Mouse (Mus musculus) midbrain, embryonic 14.5 days (tissue): ENCODE measurements around the gene Pop7. TPM values are rescaled to one million over a fixed set of nuclear protein-coding genes. Genes with fewer than 3 reads are reported as not detected.

Experiments
- ATAC-seq: fragments of 200-750 bp; cut with Nextera tagmentation; 2 replicates; pipeline ENCODE4 v1.8.0; 2017; ENCODE audit warnings: moderate number of reproducible peaks, moderate library complexity; ENCODE audit not compliant: low FRiP score, low TSS enrichment
- DNase-seq: peaks from one replicate; pipeline ENCODE4 v3.0.0-alpha.2; 2015
- H3K27ac ChIP-seq: fragments of 300-500 bp; sonication (generic); replicated peaks from 2 replicates; pipeline ENCODE4 v1.5.1; 2014; ENCODE audit warnings: mild to moderate bottlenecking, low read depth, low read length, moderate library complexity
- H3K27me3 ChIP-seq: fragments of 300-500 bp; sonication (generic); 2 replicates; pipeline ENCODE4 v1.6.1; 2014; ENCODE audit warnings: low read length, control low read depth, mixed read lengths; ENCODE audit not compliant: control insufficient read depth, insufficient read depth
- H3K36me3 ChIP-seq: fragments of 300-500 bp; sonication (generic); 2 replicates; pipeline ENCODE4 v1.6.1; 2014; ENCODE audit warnings: low read length, control low read depth; ENCODE audit not compliant: control insufficient read depth, insufficient read depth
- H3K4me1 ChIP-seq: fragments of 300-500 bp; sonication (generic); 2 replicates; pipeline ENCODE4 v1.6.1; 2014; ENCODE audit warnings: mild to moderate bottlenecking, antibody characterized with exemption, low read length, control low read depth; ENCODE audit not compliant: control insufficient read depth, insufficient read depth
- H3K4me2 ChIP-seq: fragments of 300-500 bp; sonication (generic); 2 replicates; pipeline ENCODE4 v1.6.1; 2014; ENCODE audit warnings: mild to moderate bottlenecking, low read length, moderate library complexity
- H3K4me3 ChIP-seq: fragments of 300-500 bp; sonication (generic); replicated peaks from 2 replicates; pipeline ENCODE4 v1.5.1; 2014; ENCODE audit warnings: low read depth, low read length
- H3K9ac ChIP-seq: fragments of 300-500 bp; sonication (generic); replicated peaks from 2 replicates; pipeline ENCODE4 v1.6.1; 2014; ENCODE audit warnings: mild to moderate bottlenecking, low read length, moderate library complexity
- H3K9me3 ChIP-seq: fragments of 300-500 bp; sonication (generic); 2 replicates; pipeline ENCODE4 v1.6.1; 2016; ENCODE audit warnings: low read length, control low read depth, mixed read lengths; ENCODE audit not compliant: control insufficient read depth
- WGBS: fragments of 180-500 bp; shearing (Covaris S2); extraction: QIAGEN DNeasy Blood & Tissue Kit; methylation state at CpG from one replicate; pipeline ENCODE4 v1.1.7; 2014; 5-methylcytosine and 5-hydroxymethylcytosine counted together
- polyA plus RNA-seq: library from polyadenylated mRNA; unstranded; fragments of >200 nt; fragmentation: Nextera tagmentation; extraction: Ambion mirVana; gene quantifications from 2 replicates; pipeline ENCODE4 v1.2.1, GENCODE M21; 2014

Gene Pop7
- polyA plus RNA-seq, 1 experiment from 2014 or later: 83.7 TPM

DNA sequence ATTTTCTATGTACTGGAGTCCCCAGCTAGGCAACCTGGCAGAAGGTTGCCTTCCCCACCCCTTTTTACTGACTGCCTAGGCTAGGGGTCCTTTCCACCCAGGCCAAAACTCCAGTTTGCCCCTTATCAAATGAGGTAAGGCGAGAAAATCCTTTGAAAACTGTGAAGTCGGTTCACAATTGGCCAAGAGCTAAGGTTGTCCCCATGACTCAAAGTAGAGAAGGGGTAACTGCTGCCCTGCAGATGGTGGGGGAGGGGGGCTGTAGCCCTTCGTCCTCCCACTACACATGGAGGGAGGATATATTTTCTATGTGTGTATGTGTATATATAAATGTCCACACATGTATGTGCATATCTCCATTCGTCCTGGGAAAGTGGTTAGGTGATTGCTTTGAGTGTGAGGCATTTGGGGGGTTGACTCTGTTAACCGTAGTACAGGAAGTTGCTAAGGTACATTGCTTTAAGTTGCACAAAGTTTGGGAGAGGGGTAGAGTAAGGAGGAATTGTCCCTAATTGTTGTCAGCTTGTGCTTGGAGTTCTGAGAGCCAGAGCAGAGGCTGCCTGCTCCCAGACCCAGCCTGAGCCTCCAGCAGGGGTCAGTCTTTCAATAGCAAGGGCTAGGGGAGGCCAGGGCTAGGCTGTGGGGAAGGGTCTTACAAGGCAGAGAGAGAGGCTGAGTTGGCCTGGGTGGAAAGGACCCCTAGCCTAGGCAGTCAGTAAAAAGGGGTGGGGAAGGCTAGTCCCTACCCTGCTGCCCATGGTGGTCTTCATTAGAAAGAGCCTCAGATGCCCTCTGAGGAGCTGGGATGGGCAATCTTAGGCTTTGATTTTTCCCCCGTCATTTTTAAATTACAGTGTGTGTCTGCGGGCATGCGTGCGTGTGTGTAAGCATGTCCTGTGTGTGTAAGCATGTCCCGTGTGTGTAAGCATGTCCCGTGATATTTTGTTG, 10.8 kb upstream of the Pop7 start:
- H3K36me3 ChIP-seq: peaks cover 3% of the 10 kb centered on the region; the same call in 1 of the 2 replicates
- H3K9ac ChIP-seq: peak overlapping the region; percentile 23; the same call in 1 of the 2 replicates
- H3K4me2 ChIP-seq: peak overlapping the region; percentile 72
- 78% methylated on average over 11 of the region's 11 CpGs for WGBS
- no peak overlapping the region for H3K27ac ChIP-seq
- no peak for ATAC-seq
- no peaks in the 10 kb centered on the region for H3K9me3 ChIP-seq
- H3K27me3 ChIP-seq: no peaks in the 10 kb centered on the region
- H3K4me1 ChIP-seq: peaks cover 26% of the 10 kb centered on the region
- DNase-seq: peak; percentile 80
- no peak overlapping the region for H3K4me3 ChIP-seq

DNA sequence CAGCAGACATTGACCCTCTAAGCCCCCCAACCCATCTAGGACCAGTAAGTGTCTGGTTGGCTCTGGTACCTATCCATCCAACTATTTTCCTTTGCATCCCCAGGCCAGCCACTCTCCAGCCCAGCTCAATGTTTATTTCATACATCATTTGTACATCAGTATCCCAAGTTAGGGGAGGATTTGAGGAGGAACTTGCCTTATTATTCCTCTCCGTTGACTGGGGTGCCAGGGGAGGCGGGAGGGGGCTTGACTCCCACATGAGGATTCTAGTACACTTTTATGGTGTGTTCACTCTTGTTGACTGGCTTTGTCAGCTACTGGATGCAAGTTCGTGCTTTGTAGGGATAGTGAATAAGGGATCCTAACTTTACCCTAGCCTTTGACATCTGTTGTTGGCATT, 9.4 kb upstream of the Pop7 start:
- Histone ChIP-seq H3K36me3 (no peaks in the 10 kb centered on the region), H3K4me3 (peak overlapping the region; percentile 98), H3K27ac (0 out of 2 replicates have a peak overlapping the region, but pooled peaks have one; percentile 86), H3K4me1 (peaks cover 26% of the 10 kb centered on the region), H3K9me3 (no peaks in the 10 kb centered on the region), H3K9ac (peak overlapping the region; percentile 99), H3K4me2 (peak overlapping the region; percentile 72), H3K27me3 (no peaks in the 10 kb centered on the region)
- DNase-seq (no peak), ATAC-seq (no peak)
- WGBS: 56% methylated on average over 3 of the region's 3 CpGs

DNA sequence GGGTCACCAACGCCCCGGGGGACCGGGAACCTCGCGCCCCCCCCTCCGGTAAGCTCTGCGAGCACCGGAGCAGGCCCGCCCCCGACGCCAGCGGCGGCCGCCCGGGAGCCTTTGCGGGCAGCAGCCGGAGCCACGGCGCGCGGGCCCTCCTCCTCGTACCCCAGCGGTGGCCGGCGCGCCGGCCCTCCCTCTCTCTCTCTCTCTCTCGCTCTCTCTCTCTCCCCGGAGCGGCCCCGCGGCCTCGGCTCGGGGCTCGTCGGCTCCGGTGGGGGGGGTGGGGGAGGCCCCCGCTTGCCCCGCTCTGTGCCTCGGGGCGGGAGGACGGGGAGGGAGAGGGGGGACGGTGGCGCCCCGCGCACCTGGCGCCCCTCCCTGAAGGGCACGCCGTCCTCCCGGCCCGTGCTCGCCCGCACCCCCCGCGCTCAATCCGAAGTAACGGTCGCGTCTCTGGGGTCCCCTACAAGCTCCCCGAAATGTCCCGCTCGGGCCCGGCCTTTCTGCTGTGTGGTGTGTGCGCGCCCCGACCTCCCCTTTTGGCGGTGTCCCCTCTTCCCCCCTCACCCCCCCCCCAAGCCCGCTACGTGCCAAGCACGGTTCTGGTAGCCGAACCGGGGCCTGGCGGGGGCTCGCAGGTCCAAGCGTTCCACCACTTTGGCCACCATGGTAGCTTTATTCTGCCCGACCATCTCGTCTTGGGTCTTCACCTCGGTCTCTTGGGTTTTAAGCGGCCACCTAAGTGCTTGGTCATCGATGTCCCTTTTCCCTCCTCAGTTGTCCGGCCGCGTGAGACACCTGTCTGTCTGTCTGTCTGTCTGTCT, 8.5 kb upstream of the Pop7 start:
- Histone ChIP-seq H3K9me3 (no peaks in the 10 kb centered on the region), H3K36me3 (no peaks in the 10 kb centered on the region), H3K4me1 (peaks cover 26% of the 10 kb centered on the region), H3K4me2 (peak overlapping the region; percentile 72), H3K9ac (peak overlapping the region; percentile 99), H3K27me3 (no peaks in the 10 kb centered on the region), H3K27ac (peak overlapping the region; percentile 86), H3K4me3 (peak overlapping the region; percentile 98)
- DNase-seq: peak; percentile 57
- ATAC-seq: peak; percentile 72
- 0% methylated on average over 30 of the region's 83 CpGs for WGBS

DNA sequence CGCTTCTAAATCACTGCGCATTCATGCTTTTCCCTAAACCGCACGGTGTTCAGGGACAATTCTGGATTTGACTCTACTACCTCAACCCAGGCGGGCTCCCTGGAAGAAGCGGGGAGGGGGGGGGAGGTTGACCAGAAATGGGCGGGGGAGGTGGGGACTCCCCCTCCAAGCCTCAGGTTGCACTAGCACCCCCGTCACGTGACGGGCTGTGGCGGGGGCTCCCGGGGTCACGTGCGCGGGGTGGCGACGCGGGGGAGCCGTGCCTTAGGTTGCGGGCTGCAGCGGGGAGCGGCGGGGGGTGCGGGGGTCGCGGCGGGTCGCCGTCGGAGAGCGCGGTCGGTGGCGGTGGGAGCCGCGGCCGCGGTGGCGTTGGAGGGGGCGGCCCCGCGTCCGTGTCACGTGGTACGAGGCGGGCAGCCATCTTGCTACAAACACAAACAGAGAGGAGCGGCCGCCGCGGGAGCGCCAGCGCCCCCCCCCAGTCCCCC, 7.7 kb upstream of the Pop7 start:
- Histone ChIP-seq H3K27me3 (no peaks in the 10 kb centered on the region), H3K36me3 (no peaks in the 10 kb centered on the region), H3K4me2 (peak overlapping the region; percentile 72), H3K27ac (peak overlapping the region; percentile 86), H3K4me1 (peaks cover 26% of the 10 kb centered on the region), H3K4me3 (peak overlapping the region; percentile 98), H3K9ac (peak overlapping the region; percentile 99), H3K9me3 (no peaks in the 10 kb centered on the region)
- WGBS: under 1% methylated on average over 45 of the region's 52 CpGs
- peak; percentile 86 for ATAC-seq
- DNase-seq: peak; percentile 88

DNA sequence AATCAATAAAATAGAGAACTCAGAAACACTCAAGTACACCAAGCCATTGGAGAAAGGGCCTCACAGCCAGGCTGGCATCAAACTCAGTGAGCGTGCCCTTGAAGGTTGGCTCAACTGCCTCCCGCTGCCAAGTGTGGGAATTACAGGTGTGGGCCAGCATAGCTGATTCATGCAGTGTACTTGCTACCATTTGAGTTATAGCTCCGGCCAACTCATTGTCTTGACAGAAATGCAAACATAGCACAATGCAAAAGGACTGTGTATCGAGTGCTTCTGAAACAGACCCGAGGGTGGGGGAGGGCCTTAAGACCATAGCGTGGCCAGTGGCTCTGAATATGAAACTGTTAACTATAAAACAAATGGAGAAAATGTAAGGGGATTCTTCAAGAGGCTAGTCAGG, 1.7 kb upstream of the Pop7 start:
- Histone ChIP-seq H3K9me3 (no peaks in the 10 kb centered on the region), H3K4me3 (no peak overlapping the region), H3K4me2 (no peak overlapping the region), H3K4me1 (peaks cover 10% of the 10 kb centered on the region), H3K27me3 (no peaks in the 10 kb centered on the region), H3K9ac (no peak overlapping the region), H3K27ac (no peak overlapping the region), H3K36me3 (no peaks in the 10 kb centered on the region)
- ATAC-seq (no peak), DNase-seq (no peak)
- WGBS: 87% methylated on average over 6 of the region's 6 CpGs

DNA sequence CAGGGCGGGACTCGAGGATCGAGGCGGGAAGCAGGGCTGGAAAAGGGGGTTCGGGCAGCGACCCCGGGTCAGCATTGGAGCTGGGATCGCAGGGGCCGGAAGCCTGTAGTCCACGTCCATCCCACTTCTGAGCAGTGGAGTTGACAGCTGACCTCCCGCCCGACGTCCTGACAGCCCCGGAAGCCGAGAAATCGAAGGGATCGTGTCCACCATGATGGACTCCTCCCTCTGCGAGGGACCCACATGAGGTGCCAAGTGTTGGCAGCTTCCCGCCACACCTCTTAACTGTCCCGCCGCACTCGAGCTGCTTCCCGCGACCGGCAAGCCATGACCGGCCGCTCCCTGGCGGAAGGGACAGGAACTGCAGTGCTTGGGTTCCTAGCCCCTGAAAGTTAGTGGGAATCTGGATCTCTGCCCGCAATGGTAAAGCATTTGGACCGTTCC, 371 bp upstream of the Pop7 start:
- WGBS: under 1% methylated on average over 30 of the region's 30 CpGs
- H3K9ac ChIP-seq: peak overlapping the region; percentile 71
- H3K27ac ChIP-seq: peak overlapping the region; percentile 84
- no peaks in the 10 kb centered on the region for H3K36me3 ChIP-seq
- DNase-seq (peak; percentile 92), ATAC-seq (peak; percentile 80)
- H3K4me1 ChIP-seq: peaks cover 10% of the 10 kb centered on the region
- no peaks in the 10 kb centered on the region for H3K27me3 ChIP-seq
- no peaks in the 10 kb centered on the region for H3K9me3 ChIP-seq
- peak overlapping the region; percentile 41 for H3K4me3 ChIP-seq
- H3K4me2 ChIP-seq: peak overlapping the region; percentile 58

DNA sequence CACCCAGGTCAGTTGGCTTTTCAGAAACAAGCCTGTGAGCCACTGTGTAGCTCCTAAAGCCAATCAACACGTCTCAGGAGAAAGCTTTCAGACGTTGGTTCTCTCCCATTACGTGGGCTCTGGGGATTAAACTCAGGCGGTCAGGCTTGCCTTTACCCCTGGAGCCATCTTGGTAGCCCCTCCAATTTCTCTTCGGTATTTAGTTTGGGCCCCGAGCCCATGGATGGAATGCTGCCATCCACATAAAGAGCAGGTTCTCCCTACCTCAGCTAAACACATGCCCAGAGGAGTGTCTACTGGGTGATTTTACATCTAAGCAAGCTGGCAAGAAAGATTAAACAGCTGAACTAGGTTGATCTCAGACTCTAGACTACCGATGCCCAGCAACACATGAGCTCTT, 2.1 kb downstream of the Pop7 start:
- H3K36me3 ChIP-seq: no peaks in the 10 kb centered on the region
- no peaks in the 10 kb centered on the region for H3K9me3 ChIP-seq
- peaks cover 10% of the 10 kb centered on the region for H3K4me1 ChIP-seq
- ATAC-seq: no peak
- no peak overlapping the region for H3K4me3 ChIP-seq
- no peaks in the 10 kb centered on the region for H3K27me3 ChIP-seq
- 93% methylated on average over 7 of the region's 7 CpGs for WGBS
- no peak overlapping the region for H3K27ac ChIP-seq
- DNase-seq: no peak
- H3K9ac ChIP-seq: no peak overlapping the region
- H3K4me2 ChIP-seq: no peak overlapping the region

DNA sequence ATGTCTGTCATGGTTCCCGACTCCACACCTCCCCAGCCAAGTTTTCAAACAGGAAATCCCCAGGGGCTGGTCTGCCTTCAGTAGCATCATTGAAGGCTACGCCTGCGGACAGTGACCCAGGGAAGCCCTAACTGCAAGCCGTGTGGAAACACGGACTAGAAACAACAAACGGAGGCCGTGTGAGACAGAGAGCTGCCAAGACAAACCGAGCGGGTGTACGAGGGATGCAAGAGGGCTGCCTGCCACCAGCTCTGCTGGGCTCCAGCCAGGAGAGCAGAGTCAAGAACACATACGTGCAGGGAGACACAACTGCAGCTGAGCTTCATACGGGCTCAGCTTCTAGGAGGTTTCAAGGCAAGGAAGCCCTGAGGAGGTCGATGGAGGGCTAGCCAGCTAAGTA, 8.5 kb downstream of the Pop7 start:
- no peaks in the 10 kb centered on the region for H3K9me3 ChIP-seq
- H3K4me2 ChIP-seq: no peak overlapping the region
- no peak for DNase-seq
- H3K27me3 ChIP-seq: no peaks in the 10 kb centered on the region
- 85% methylated on average over 13 of the region's 13 CpGs for WGBS
- H3K9ac ChIP-seq: no peak overlapping the region
- no peak for ATAC-seq
- H3K36me3 ChIP-seq: no peaks in the 10 kb centered on the region
- H3K4me1 ChIP-seq: no peaks in the 10 kb centered on the region
- H3K27ac ChIP-seq: no peak overlapping the region
- no peak overlapping the region for H3K4me3 ChIP-seq
